ENCODE assay signal across 8 mouse cellular contexts in the genomic region with DNA sequence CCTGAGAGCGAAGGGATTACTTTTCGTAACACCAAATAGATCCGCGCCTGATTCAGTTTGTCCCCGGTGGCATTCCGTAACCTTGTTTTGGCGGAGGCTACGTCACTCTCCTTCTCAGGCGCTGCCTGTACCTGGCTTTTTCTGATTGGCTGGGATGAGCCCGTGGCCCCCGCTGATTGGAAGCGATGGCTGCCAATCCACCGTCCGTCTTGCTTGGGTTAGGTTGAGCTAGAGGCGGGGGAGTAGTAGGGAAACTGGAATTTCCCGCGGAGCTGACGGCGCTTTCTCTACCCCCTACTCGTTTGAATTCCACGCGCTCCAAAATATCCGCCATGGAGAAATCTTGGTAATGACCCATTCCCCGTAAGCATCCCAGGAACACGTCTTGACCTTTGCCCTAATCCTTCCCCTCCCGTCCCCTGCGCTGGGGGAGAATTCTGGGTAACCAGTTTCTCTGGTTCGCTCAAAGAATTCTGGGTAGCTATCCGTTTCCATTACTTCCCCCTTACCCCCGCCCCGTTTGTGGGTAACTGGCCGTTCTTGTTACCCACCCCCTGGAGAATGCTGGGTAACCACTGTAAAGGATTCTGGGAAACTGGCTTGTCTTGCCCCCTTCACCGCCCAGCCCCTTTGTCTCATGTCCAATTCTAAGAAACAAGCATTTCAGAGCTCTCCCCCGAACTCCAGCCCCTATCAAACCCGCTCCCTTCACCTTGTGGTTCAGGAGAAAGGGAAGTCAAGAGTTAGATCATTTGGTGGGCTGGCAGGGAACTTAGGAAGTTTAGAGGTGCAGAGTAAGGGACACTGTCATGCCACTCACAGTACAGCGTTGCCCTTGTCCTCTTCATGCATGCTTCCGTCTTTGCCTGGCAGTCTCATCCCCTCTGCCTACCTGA. TPM values are rescaled to one million over a fixed set of nuclear protein-coding genes. Genes with fewer than 3 reads are reported as not detected.
A peak's percentile ranks its signal among the peaks of the same experiment; 100 is the strongest.
DNase-seq lines count a peak whose midpoint lies in the region; ATAC-seq lines count a peak whose summit lies in the region.

A gene (plus strand): TSS at position 210 of the 896 bp plus-strand sequence.

- H3K27me3 ChIP-seq in hindbrain, embryonic 14.5 days (ENCODE audit: control insufficient read depth, insufficient read depth, low read length), result no peaks in the 10 kb centered on the region

- H3K27ac ChIP-seq in hindbrain, embryonic 14.5 days, result peak within 1 kb of the TSS; percentile 98

- peaks cover 18% of the 10 kb centered on the region for H3K4me1 ChIP-seq in hindbrain, embryonic 14.5 days (replicated peaks; ENCODE audit: control insufficient read depth, insufficient read depth, low read length)

- DNase-seq in R1 (ENCODE audit: low read depth, low spot score), result peak; percentile 100
- DNase-seq in cerebellum, postnatal 25 days, result peak; percentile 100
- peak; percentile 100 for DNase-seq in frontal cortex, postnatal 25 days (ENCODE audit: low spot score in 2 of 2)
- peak; percentile 99 for DNase-seq in hindbrain, embryonic 14.5 days (ENCODE audit: low spot score)
- DNase-seq in layer of hippocampus, postnatal 36 days, result peak; percentile 100
- DNase-seq in lung, postnatal 36 days, result peak; percentile 100
- DNase-seq in retina, postnatal 1 day, result peak; percentile 100
- DNase-seq in urinary bladder, adult 18-20 months (ENCODE audit: low spot score in 2 of 2), result peak; percentile 99 to 100

- peak; percentile 99 for ATAC-seq in hindbrain, embryonic 14.5 days (ENCODE audit: low FRiP score)

- H3K9ac ChIP-seq in hindbrain, embryonic 14.5 days, result peak within 1 kb of the TSS; percentile 88

- H3K36me3 ChIP-seq in hindbrain, embryonic 14.5 days (replicated peaks; ENCODE audit: control insufficient read depth, insufficient read depth), result peaks cover 3% of the 10 kb centered on the region; the same call in 1 of the 2 replicates

- peak within 1 kb of the TSS; percentile 57 for H3K4me3 ChIP-seq in hindbrain, embryonic 14.5 days (replicated peaks; ENCODE audit: low read length)

- H3K9me3 ChIP-seq in hindbrain, embryonic 14.5 days (ENCODE audit: control insufficient read depth, low read length), result no peaks in the 10 kb centered on the region

- 2% methylated on average over 37 of the region's 37 CpGs for WGBS in hindbrain, embryonic 14.5 days

- peak within 1 kb of the TSS; percentile 68 for H3K4me2 ChIP-seq in hindbrain, embryonic 14.5 days (replicated peaks)

RNA-seq across cellular contexts. Expression of the gene that starts here (rescaled TPM):
- polyA plus RNA-seq in hindbrain, embryonic 14.5 days (2014; fragmentation: Nextera tagmentation; extraction: Ambion mirVana), result 17.7 and 19.2 TPM in 2 replicates
- 10 to 100 TPM; 14.0 to 16.7 TPM for total RNA-seq in layer of hippocampus, postnatal 36 days (2021)

Comparison
In these comparisons a context has a peak if more than half of its experiments do, and no peak if none do; other contexts are left out.
1. Peak in every context shown above with its lines: DNase-seq, ATAC-seq, H3K4me3 ChIP-seq and H3K27ac ChIP-seq.